Mouse (Mus musculus) right cerebral cortex, postnatal 36 days (tissue): Measurements from ENCODE around the gene Lgmn.

Experiments used
- DNase-seq, 2 experiments: peaks; one replicate each; pipeline ENCODE4 v3.0.0; 2022; ENCODE audit warnings: low spot score in 2 of 2, mixed read lengths in 1 of 2

Lgmn gene

GRCm38 (mm10) chr12:102350997-102351396 is 88.6 kb downstream of the Lgmn start:
- no peak for DNase-seq

- DNase-seq, result no peak
Measured at GRCm38 (mm10) chr12:102348447-102348846, 91.2 kb downstream of the Lgmn start.

GRCm38 (mm10) chr12:102346507-102346906 is 93.1 kb downstream of the Lgmn start:
- no peak for DNase-seq

- no peak for DNase-seq
Measured at GRCm38 (mm10) chr12:102345031-102345815, 94.4 kb downstream of the Lgmn start.
